Mouse (Mus musculus): Measurements from ENCODE around the gene Sec61b. TPM values are rescaled to one million over a fixed set of nuclear protein-coding genes. Genes with fewer than 3 reads are reported as not detected.

The Sec61b gene
- total and polyA plus RNA-seq, 2 experiments = 217 to 281 TPM

- no peak for DNase-seq (ENCODE audit: extremely low read depth, low read depth, low spot score)
- WGBS = 87% methylated on average over 7 of the region's 7 CpGs
- TF ChIP-seq POLR2A (IDR thresholded peaks at IDR 0.05; ENCODE audit: extremely low read depth, insufficient read depth, low read length) (no peak), CTCF (IDR thresholded peaks at IDR 0.05; ENCODE audit: low read depth, low read length) (no peak)
- H3K27me3 ChIP-seq (ENCODE audit: control insufficient read depth, insufficient read depth, low read length) = no peaks in the 10 kb centered on the region
- no peak overlapping the region for H3K9ac ChIP-seq (ENCODE audit: low read depth, low read length)
- H3K36me3 ChIP-seq (ENCODE audit: control insufficient read depth, insufficient read depth, low read length) = no peaks in the 10 kb centered on the region
- no peak overlapping the region for H3K27ac ChIP-seq (replicated peaks; ENCODE audit: insufficient read depth, low read depth, low read length)
- peaks cover 1% of the 10 kb centered on the region; the same call in 1 of the 2 replicates for H3K4me1 ChIP-seq (ENCODE audit: control insufficient read depth, insufficient read depth, low read length)
- H3K79me2 ChIP-seq (ENCODE audit: control insufficient read depth, insufficient read depth, low read length) = no peaks in the 10 kb centered on the region
- H3K4me3 ChIP-seq (ENCODE audit: insufficient read depth, low read depth, low read length) = no peak overlapping the region
Measured at GRCm38 (mm10) chr4:47432766-47433165, 41.7 kb upstream of the Sec61b start.

GRCm38 (mm10) chr4:47435131-47435530 lies 39.3 kb upstream of the Sec61b start:
- no peak for DNase-seq (ENCODE audit: extremely low read depth, low read depth, low spot score)
- Histone ChIP-seq H3K36me3 (ENCODE audit: control insufficient read depth, insufficient read depth, low read length) (no peaks in the 10 kb centered on the region), H3K4me1 (ENCODE audit: control insufficient read depth, insufficient read depth, low read length) (peaks cover 2% of the 10 kb centered on the region; the same call in 1 of the 2 replicates), H3K4me3 (ENCODE audit: insufficient read depth, low read depth, low read length) (no peak overlapping the region), H3K27ac (replicated peaks; ENCODE audit: insufficient read depth, low read depth, low read length) (no peak overlapping the region), H3K27me3 (ENCODE audit: control insufficient read depth, insufficient read depth, low read length) (no peaks in the 10 kb centered on the region), H3K79me2 (ENCODE audit: control insufficient read depth, insufficient read depth, low read length) (no peaks in the 10 kb centered on the region), H3K9ac (ENCODE audit: low read depth, low read length) (no peak overlapping the region)
- 84% methylated on average over 12 of the region's 12 CpGs for WGBS
- TF ChIP-seq CTCF (IDR thresholded peaks at IDR 0.05; ENCODE audit: low read depth, low read length) = no peak
- no peak for TF ChIP-seq POLR2A (IDR thresholded peaks at IDR 0.05; ENCODE audit: extremely low read depth, insufficient read depth, low read length)

- Histone ChIP-seq H3K79me2 (ENCODE audit: control insufficient read depth, insufficient read depth, low read length) (no peaks in the 10 kb centered on the region), H3K27ac (replicated peaks; ENCODE audit: insufficient read depth, low read depth, low read length) (no peak overlapping the region), H3K27me3 (ENCODE audit: control insufficient read depth, insufficient read depth, low read length) (no peaks in the 10 kb centered on the region), H3K36me3 (ENCODE audit: control insufficient read depth, insufficient read depth, low read length) (no peaks in the 10 kb centered on the region), H3K9ac (ENCODE audit: low read depth, low read length) (no peak overlapping the region), H3K4me3 (ENCODE audit: insufficient read depth, low read depth, low read length) (no peak overlapping the region), H3K4me1 (ENCODE audit: control insufficient read depth, insufficient read depth, low read length) (peaks cover 2% of the 10 kb centered on the region; the same call in 1 of the 2 replicates)
- 73% methylated on average over 28 of the region's 28 CpGs for WGBS
- TF ChIP-seq CTCF (IDR thresholded peaks at IDR 0.05; ENCODE audit: low read depth, low read length) (no peak), POLR2A (IDR thresholded peaks at IDR 0.05; ENCODE audit: extremely low read depth, insufficient read depth, low read length) (no peak)
- DNase-seq (ENCODE audit: extremely low read depth, low read depth, low spot score) = no peak
Measured at GRCm38 (mm10) chr4:47435566-47436360, 38.7 kb upstream of the Sec61b start.

GRCm38 (mm10) chr4:47437365-47438340 lies 36.8 kb upstream of the Sec61b start:
- H3K27me3 ChIP-seq (ENCODE audit: control insufficient read depth, insufficient read depth, low read length) = no peaks in the 10 kb centered on the region
- peak; percentile 35 for DNase-seq (ENCODE audit: extremely low read depth, low read depth, low spot score)
- no peak for TF ChIP-seq POLR2A (IDR thresholded peaks at IDR 0.05; ENCODE audit: extremely low read depth, insufficient read depth, low read length)
- TF ChIP-seq CTCF (IDR thresholded peaks at IDR 0.05; ENCODE audit: low read depth, low read length) = peak; percentile 94
- no peaks in the 10 kb centered on the region for H3K36me3 ChIP-seq (ENCODE audit: control insufficient read depth, insufficient read depth, low read length)
- H3K9ac ChIP-seq (ENCODE audit: low read depth, low read length) = no peak overlapping the region
- H3K27ac ChIP-seq (replicated peaks; ENCODE audit: insufficient read depth, low read depth, low read length) = no peak overlapping the region
- peak overlapping the region; percentile 47 for H3K4me3 ChIP-seq (ENCODE audit: insufficient read depth, low read depth, low read length)
- H3K4me1 ChIP-seq (ENCODE audit: control insufficient read depth, insufficient read depth, low read length) = peaks cover 2% of the 10 kb centered on the region; the same call in 1 of the 2 replicates
- 3% methylated on average over 33 of the region's 33 CpGs for WGBS
- no peaks in the 10 kb centered on the region for H3K79me2 ChIP-seq (ENCODE audit: control insufficient read depth, insufficient read depth, low read length)

GRCm38 (mm10) chr4:47438956-47439355 lies 35.5 kb upstream of the Sec61b start:
- no peaks in the 10 kb centered on the region for H3K79me2 ChIP-seq (ENCODE audit: control insufficient read depth, insufficient read depth, low read length)
- no peak for DNase-seq (ENCODE audit: extremely low read depth, low read depth, low spot score)
- no peak overlapping the region for H3K9ac ChIP-seq (ENCODE audit: low read depth, low read length)
- no peak for TF ChIP-seq POLR2A (IDR thresholded peaks at IDR 0.05; ENCODE audit: extremely low read depth, insufficient read depth, low read length)
- TF ChIP-seq CTCF (IDR thresholded peaks at IDR 0.05; ENCODE audit: low read depth, low read length) = no peak
- H3K27me3 ChIP-seq (ENCODE audit: control insufficient read depth, insufficient read depth, low read length) = no peaks in the 10 kb centered on the region
- no peak overlapping the region for H3K4me3 ChIP-seq (ENCODE audit: insufficient read depth, low read depth, low read length)
- no peaks in the 10 kb centered on the region for H3K36me3 ChIP-seq (ENCODE audit: control insufficient read depth, insufficient read depth, low read length)
- 81% methylated on average over 6 of the region's 6 CpGs for WGBS
- no peak overlapping the region for H3K27ac ChIP-seq (replicated peaks; ENCODE audit: insufficient read depth, low read depth, low read length)
- H3K4me1 ChIP-seq (ENCODE audit: control insufficient read depth, insufficient read depth, low read length) = peaks cover 2% of the 10 kb centered on the region; the same call in 1 of the 2 replicates

Data from liver, adult 2 months (tissue).